Mouse (Mus musculus) CH12.LX (cell line): ENCODE measurements around the gene Prr15l.

Experiments used
- CTCF ChIP-seq, 2 experiments: IDR thresholded peaks in 1 of 2; conservative IDR thresholded peaks in 1 of 2; 2 replicates each; pipeline ENCODE4 v1.5.1; 2011 to 2012; ENCODE audit warnings: low read depth in 2 of 2, low read length in 2 of 2, improper control_type of control experiment in 1 of 2, inconsistent platforms in 1 of 2, mild to moderate bottlenecking in 1 of 2, moderate library complexity in 1 of 2
- EP300 ChIP-seq: IDR thresholded peaks from 2 replicates; pipeline ENCODE4 v1.6.1; 2011; ENCODE audit warnings: low read length, improper control_type of control experiment
- ETS1 ChIP-seq: conservative IDR thresholded peaks from 2 replicates; pipeline ENCODE4 v1.6.1; 2012; ENCODE audit warnings: low read depth, mild to moderate bottlenecking, inconsistent platforms, low read length, improper control_type of control experiment, moderate library complexity
- KAT2A ChIP-seq: IDR thresholded peaks from 2 replicates; pipeline ENCODE4 v1.6.1; 2012; ENCODE audit warnings: low read length, improper control_type of control experiment, inconsistent platforms; ENCODE audit not compliant: insufficient replicate concordance
- MAX ChIP-seq: IDR thresholded peaks from 2 replicates; pipeline ENCODE4 v1.6.1; 2011; ENCODE audit warnings: low read length, improper control_type of control experiment
- MAZ ChIP-seq: IDR thresholded peaks from 2 replicates; pipeline ENCODE4 v1.6.1; 2012; ENCODE audit warnings: low read depth, mild to moderate bottlenecking, inconsistent platforms, low read length, improper control_type of control experiment, moderate library complexity
- POLR2A ChIP-seq: IDR thresholded peaks from 2 replicates; pipeline ENCODE4 v1.6.1; 2011; ENCODE audit warnings: low read depth, mild to moderate bottlenecking, improper control_type of control experiment, low read length
- POLR2AphosphoS2 ChIP-seq: IDR thresholded peaks from 2 replicates; pipeline ENCODE4 v1.6.1; 2011; ENCODE audit warnings: low read depth, low read length, improper control_type of control experiment
- SIN3A ChIP-seq: IDR thresholded peaks from 2 replicates; pipeline ENCODE4 v1.6.1; 2012; ENCODE audit warnings: low read length, improper control_type of control experiment, inconsistent platforms
- TBP ChIP-seq: conservative IDR thresholded peaks from 2 replicates; pipeline ENCODE4 v1.6.1; 2011; ENCODE audit warnings: low read depth, low read length, improper control_type of control experiment
- USF2 ChIP-seq: conservative IDR thresholded peaks from 2 replicates; pipeline ENCODE4 v1.6.1; 2011; ENCODE audit warnings: low read depth, low read length, improper control_type of control experiment
- ZC3H11A ChIP-seq: IDR thresholded peaks from 2 replicates; pipeline ENCODE4 v1.6.1; 2012; ENCODE audit warnings: low read depth, mild to moderate bottlenecking, inconsistent platforms, low read length, improper control_type of control experiment

DNA sequence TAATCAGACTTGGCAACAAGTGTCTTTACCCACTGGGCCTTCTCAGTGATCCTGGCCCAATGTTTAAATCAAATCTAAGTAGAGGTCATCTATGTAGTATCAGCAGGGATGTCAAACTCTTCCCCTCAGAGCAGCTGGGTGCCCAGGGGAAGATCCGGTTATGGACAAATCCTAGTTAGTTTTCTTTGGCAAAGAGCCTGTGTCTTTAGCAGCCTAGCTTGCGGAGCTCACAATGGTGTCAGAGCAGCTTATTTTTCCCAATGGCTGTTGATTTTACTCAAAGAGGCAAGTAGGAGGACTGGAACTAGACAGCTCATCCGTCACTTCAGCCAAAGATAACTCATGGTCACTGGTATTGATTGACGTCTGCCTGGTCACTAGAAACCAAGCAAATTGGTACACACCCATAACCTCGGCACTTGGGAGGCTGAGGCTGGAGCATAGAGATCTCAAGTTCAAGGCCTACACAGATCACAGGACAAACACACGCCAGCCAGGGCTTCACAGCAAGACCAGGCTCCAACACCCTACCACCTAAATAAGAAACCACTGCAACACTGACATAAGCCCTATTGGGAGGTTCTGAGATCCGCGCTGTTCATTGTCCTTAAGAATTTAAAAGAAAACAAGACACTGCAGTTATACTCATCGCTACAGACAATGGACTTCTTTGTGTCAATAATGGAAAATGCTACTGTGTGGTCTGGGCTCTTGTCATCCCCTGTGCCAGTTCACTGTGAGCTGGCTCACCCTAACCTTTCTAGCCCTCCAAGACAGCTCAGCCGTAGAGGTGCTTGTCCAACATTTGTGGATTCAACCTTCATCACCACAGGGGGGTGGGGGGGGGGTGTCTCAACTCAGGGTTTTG lies 47.8 kb downstream of the Prr15l start:
- TF ChIP-seq USF2, result no peak
- TF ChIP-seq EP300, result no peak
- TF ChIP-seq ZC3H11A, result no peak
- no peak for TF ChIP-seq MAX
- no peak for TF ChIP-seq KAT2A
- TF ChIP-seq CTCF (conservative IDR thresholded peaks at IDR 0.05 in 1 of 2, IDR thresholded peaks at IDR 0.05 in 1 of 2; ENCODE audit: low read depth in 2 of 2, low read length in 2 of 2), result no peak
- no peak for TF ChIP-seq POLR2AphosphoS2
- no peak for TF ChIP-seq ETS1
- no peak for TF ChIP-seq POLR2A
- no peak for TF ChIP-seq TBP
- TF ChIP-seq MAZ, result no peak
- 0 out of 2 replicates have a peak, but pooled peaks have one; percentile 25 for TF ChIP-seq SIN3A
